Mouse (Mus musculus) cerebellum, adult 18-20 months (tissue): ENCODE measurements around the gene Snrnp25.

ENCODE experiments used
- DNase-seq, 2 experiments: peaks; one replicate each; pipeline ENCODE4 v3.0.0; 2021

The Snrnp25 gene

GRCm38 (mm10) chr11:32247068-32247467 is 41.9 kb downstream of the Snrnp25 start:
- no peak for DNase-seq

- DNase-seq = no peak
Measured at GRCm38 (mm10) chr11:32248350-32248749, 43.1 kb downstream of the Snrnp25 start.

GRCm38 (mm10) chr11:32250880-32251763 is 45.9 kb downstream of the Snrnp25 start:
- no peak for DNase-seq

- DNase-seq = peak; percentile 26 to 59
Measured at GRCm38 (mm10) chr11:32253121-32253520, 47.9 kb downstream of the Snrnp25 start.

- DNase-seq = no peak
Measured at GRCm38 (mm10) chr11:32256146-32256545, 50.9 kb downstream of the Snrnp25 start.

GRCm38 (mm10) chr11:32256566-32256965 is 51.4 kb downstream of the Snrnp25 start:
- DNase-seq = no peak
